Mouse (Mus musculus): ENCODE data around the gene Rag2. TPM values are rescaled to one million over a fixed set of nuclear protein-coding genes. Genes with fewer than 3 reads are reported as not detected.

Rag2 gene
- polyA plus RNA-seq, 3 experiments from 2014 or later: not detected

Other genes with a start within 250 kb of the Rag2 start
- gene Rag1, start 24.8 kb downstream of the Rag2 start, polyA plus RNA-seq (2017; shearing (Covaris generic)): not detected
- gene B230118H07Rik, start 24.8 kb downstream of the Rag2 start, polyA plus RNA-seq (2017; shearing (Covaris generic)): under 1 TPM in 2 of 3 experiments, not detected in 1; 0.59 to 0.79 TPM
- 10 to 100 TPM; 10.8 to 15.1 (median 14.4) TPM for gene Traf6, start 53.7 kb downstream of the Rag2 start, polyA plus RNA-seq (2017; shearing (Covaris generic))

Data from inflammation-experienced regulatory T-cells, adult 6 months (primary cell).